Mouse (Mus musculus): ENCODE data around the gene Rnf26. TPM values are rescaled to one million over a fixed set of nuclear protein-coding genes. Genes with fewer than 3 reads are reported as not detected.
"Not testable (repeated sequence)": the region's sequence is repeated elsewhere in the genome, so short reads cannot be mapped to it uniquely, and the experiment has no call there.

Rnf26 gene
- polyA plus RNA-seq, 1 experiment from 2014 or later: 80.1 TPM

GRCm38 (mm10) chr9:44124317-44124716, 11.0 kb upstream of the Rnf26 start:
- no peaks in the 10 kb centered on the region for H3K9me3 ChIP-seq
- no peak overlapping the region for H3K4me3 ChIP-seq
- no peaks in the 10 kb centered on the region for H3K36me3 ChIP-seq
- no peaks in the 10 kb centered on the region for H3K27me3 ChIP-seq
- H3K4me1 ChIP-seq: peaks cover 16% of the 10 kb centered on the region; the same call in 1 of the 2 replicates
- H3K27ac ChIP-seq: no peak overlapping the region
- no peak overlapping the region for H3K4me2 ChIP-seq
- ATAC-seq (ENCODE audit: insufficient number of reproducible peaks, insufficient read depth, low FRiP score, low TSS enrichment, low read depth): no peak
- H3K9ac ChIP-seq: no peak overlapping the region
- WGBS: 73% methylated on average over 6 of the region's 6 CpGs

GRCm38 (mm10) chr9:44119948-44120465, 6.7 kb upstream of the Rnf26 start:
- H3K9ac ChIP-seq: no peak overlapping the region
- 84% methylated on average over 8 of the region's 8 CpGs for WGBS
- no peak for ATAC-seq (ENCODE audit: insufficient number of reproducible peaks, insufficient read depth, low FRiP score, low TSS enrichment, low read depth)

GRCm38 (mm10) chr9:44119011-44119410, 5.7 kb upstream of the Rnf26 start:
- Histone ChIP-seq H3K27me3 (no peaks in the 10 kb centered on the region), H3K36me3 (no peaks in the 10 kb centered on the region), H3K9me3 (no peaks in the 10 kb centered on the region), H3K4me3 (no peak overlapping the region), H3K4me2 (no peak overlapping the region), H3K27ac (no peak overlapping the region), H3K9ac (no peak overlapping the region), H3K4me1 (no peaks in the 10 kb centered on the region)
- WGBS: 46% methylated on average over 5 of the region's 5 CpGs
- no peak for ATAC-seq (ENCODE audit: insufficient number of reproducible peaks, insufficient read depth, low FRiP score, low TSS enrichment, low read depth)

More at GRCm38 (mm10) chr9:44119948-44120465, 6.7 kb upstream of the Rnf26 start:
- no peaks in the 10 kb centered on the region for H3K27me3 ChIP-seq
- no peaks in the 10 kb centered on the region for H3K4me1 ChIP-seq
- H3K36me3 ChIP-seq: no peaks in the 10 kb centered on the region
- H3K27ac ChIP-seq: no peak overlapping the region
- H3K4me3 ChIP-seq: no peak overlapping the region
- H3K4me2 ChIP-seq: no peak overlapping the region
- no peaks in the 10 kb centered on the region for H3K9me3 ChIP-seq

- Histone ChIP-seq H3K36me3 (no peaks in the 10 kb centered on the region), H3K9ac (no peak overlapping the region), H3K27ac (no peak overlapping the region), H3K27me3 (no peaks in the 10 kb centered on the region), H3K4me1 (peaks cover 9% of the 10 kb centered on the region; the same call in 1 of the 2 replicates), H3K4me3 (no peak overlapping the region), H3K4me2 (no peak overlapping the region), H3K9me3 (no peaks in the 10 kb centered on the region)
- WGBS: 86% methylated on average over 4 of the region's 4 CpGs
- no peak for ATAC-seq (ENCODE audit: insufficient number of reproducible peaks, insufficient read depth, low FRiP score, low TSS enrichment, low read depth)
Observed at GRCm38 (mm10) chr9:44116182-44116581, 2.9 kb upstream of the Rnf26 start.

GRCm38 (mm10) chr9:44115599-44115998, 2.3 kb upstream of the Rnf26 start:
- Histone ChIP-seq H3K4me2 (no peak overlapping the region), H3K36me3 (no peaks in the 10 kb centered on the region), H3K27ac (no peak overlapping the region), H3K4me1 (peaks cover 12% of the 10 kb centered on the region), H3K27me3 (no peaks in the 10 kb centered on the region), H3K4me3 (no peak overlapping the region), H3K9ac (no peak overlapping the region), H3K9me3 (no peaks in the 10 kb centered on the region)
- ATAC-seq (ENCODE audit: insufficient number of reproducible peaks, insufficient read depth, low FRiP score, low TSS enrichment, low read depth): no peak
- WGBS: 84% methylated on average over 9 of the region's 9 CpGs

GRCm38 (mm10) chr9:44114453-44114852, 1.1 kb upstream of the Rnf26 start:
- H3K4me2 ChIP-seq: no peak overlapping the region
- H3K9ac ChIP-seq: no peak overlapping the region
- H3K27me3 ChIP-seq: no peaks in the 10 kb centered on the region
- no peaks in the 10 kb centered on the region for H3K36me3 ChIP-seq
- ATAC-seq (ENCODE audit: insufficient number of reproducible peaks, insufficient read depth, low FRiP score, low TSS enrichment, low read depth): no peak
- 95% methylated on average over 2 of the region's 2 CpGs for WGBS
- no peaks in the 10 kb centered on the region for H3K9me3 ChIP-seq
- H3K4me3 ChIP-seq: no peak overlapping the region
- H3K4me1 ChIP-seq: peaks cover 24% of the 10 kb centered on the region
- no peak overlapping the region for H3K27ac ChIP-seq

- peak overlapping the region; percentile 87 for H3K9ac ChIP-seq
- H3K27ac ChIP-seq; H3K9me3 ChIP-seq; ATAC-seq (ENCODE audit: insufficient number of reproducible peaks, insufficient read depth, low FRiP score, low TSS enrichment, low read depth); H3K27me3 ChIP-seq: not testable (repeated sequence)
- peaks cover 16% of the 10 kb centered on the region; the same call in 1 of the 2 replicates for H3K36me3 ChIP-seq
- 63% methylated on average over 10 of the region's 12 CpGs for WGBS
- H3K4me3 ChIP-seq: peak overlapping the region; percentile 76
- H3K4me2 ChIP-seq: peak overlapping the region; percentile 65
- peaks cover 49% of the 10 kb centered on the region for H3K4me1 ChIP-seq
Observed at GRCm38 (mm10) chr9:44111909-44112308, 1.4 kb downstream of the Rnf26 start.

- peak overlapping the region; percentile 55 for H3K4me2 ChIP-seq
- H3K27ac ChIP-seq: peak overlapping the region; percentile 51; the same call in 1 of the 2 replicates
- 23% methylated on average over 9 of the region's 9 CpGs for WGBS
- peak overlapping the region; percentile 24 for H3K4me3 ChIP-seq
- H3K4me1 ChIP-seq: peaks cover 60% of the 10 kb centered on the region
- H3K9me3 ChIP-seq: no peaks in the 10 kb centered on the region
- peak overlapping the region; percentile 61 for H3K9ac ChIP-seq
- no peaks in the 10 kb centered on the region for H3K27me3 ChIP-seq
- H3K36me3 ChIP-seq: peaks cover 30% of the 10 kb centered on the region
- ATAC-seq (ENCODE audit: insufficient number of reproducible peaks, insufficient read depth, low FRiP score, low TSS enrichment, low read depth): no peak
Observed at GRCm38 (mm10) chr9:44109360-44110095, 3.8 kb downstream of the Rnf26 start.

GRCm38 (mm10) chr9:44108269-44109055, 4.9 kb downstream of the Rnf26 start:
- H3K4me3 ChIP-seq: peak overlapping the region; percentile 24; the same call in 1 of the 2 replicates
- H3K4me2 ChIP-seq: peak overlapping the region; percentile 55
- no peaks in the 10 kb centered on the region for H3K27me3 ChIP-seq
- peak overlapping the region; percentile 61 for H3K9ac ChIP-seq
- peaks cover 60% of the 10 kb centered on the region for H3K4me1 ChIP-seq
- H3K36me3 ChIP-seq: peaks cover 39% of the 10 kb centered on the region
- ATAC-seq (ENCODE audit: insufficient number of reproducible peaks, insufficient read depth, low FRiP score, low TSS enrichment, low read depth): no peak
- 82% methylated on average over 31 of the region's 31 CpGs for WGBS
- no peaks in the 10 kb centered on the region for H3K9me3 ChIP-seq
- H3K27ac ChIP-seq: peak overlapping the region; percentile 87; the same call in 1 of the 2 replicates

GRCm38 (mm10) chr9:44107557-44108179, 5.6 kb downstream of the Rnf26 start:
- 33% methylated on average over 25 of the region's 25 CpGs for WGBS
- Histone ChIP-seq H3K27ac (peak overlapping the region; percentile 87), H3K9me3 (no peaks in the 10 kb centered on the region), H3K27me3 (no peaks in the 10 kb centered on the region), H3K36me3 (peaks cover 40% of the 10 kb centered on the region), H3K9ac (peak overlapping the region; percentile 54; the same call in 1 of the 2 replicates), H3K4me3 (peak overlapping the region; percentile 19), H3K4me2 (peak overlapping the region; percentile 55), H3K4me1 (peaks cover 60% of the 10 kb centered on the region)
- no peak for ATAC-seq (ENCODE audit: insufficient number of reproducible peaks, insufficient read depth, low FRiP score, low TSS enrichment, low read depth)

GRCm38 (mm10) chr9:44107110-44107509, 6.2 kb downstream of the Rnf26 start, which contains the start of gene C1qtnf5:
C1qtnf5 (plus strand) TSS chr9:44107245.
- Histone ChIP-seq H3K27ac (peak within 1 kb of the TSS; percentile 87), H3K27me3 (no peaks in the 10 kb centered on the region), H3K36me3 (peaks cover 41% of the 10 kb centered on the region), H3K4me2 (peak within 1 kb of the TSS; percentile 55), H3K9me3 (no peaks in the 10 kb centered on the region), H3K4me1 (peaks cover 58% of the 10 kb centered on the region), H3K4me3 (peak within 1 kb of the TSS; percentile 19), H3K9ac (peak within 1 kb of the TSS; percentile 61)
- WGBS: 25% methylated on average over 8 of the region's 8 CpGs
- peak; percentile 39 for ATAC-seq (ENCODE audit: insufficient number of reproducible peaks, insufficient read depth, low FRiP score, low TSS enrichment, low read depth)

Measured in embryonic facial prominence, embryonic 13.5 days (tissue).